Mouse (Mus musculus) stomach, embryonic 16.5 days (tissue): ENCODE data around the gene Ncl. TPM values are rescaled to one million over a fixed set of nuclear protein-coding genes. Genes with fewer than 3 reads are reported as not detected.
A peak's percentile ranks its signal among the peaks of the same experiment; 100 is the strongest.

Source experiments
- ATAC-seq: fragments of 200-750 bp; cut with Nextera tagmentation; 2 replicates; pipeline ENCODE4 v1.8.0; 2017; ENCODE audit warnings: moderate number of reproducible peaks, moderate TSS enrichment; ENCODE audit not compliant: insufficient read depth, low FRiP score
- H3K27ac ChIP-seq: fragments of 300-500 bp; sonication (generic); 2 replicates; pipeline ENCODE4 v1.5.1; 2014; ENCODE audit warnings: low read length
- H3K27me3 ChIP-seq: fragments of 300-500 bp; sonication (generic); 2 replicates; pipeline ENCODE4 v1.6.1; 2014; ENCODE audit warnings: low read length, control low read depth, mixed read lengths; ENCODE audit not compliant: control insufficient read depth, insufficient read depth
- H3K36me3 ChIP-seq: fragments of 300-500 bp; sonication (generic); 2 replicates; pipeline ENCODE4 v1.6.1; 2014; ENCODE audit warnings: low read length; ENCODE audit not compliant: control insufficient read depth, insufficient read depth
- H3K4me1 ChIP-seq: fragments of 300-500 bp; sonication (generic); 2 replicates; pipeline ENCODE4 v1.6.1; 2014; ENCODE audit warnings: low read length, control low read depth, mixed read lengths; ENCODE audit not compliant: control insufficient read depth, insufficient read depth
- H3K4me2 ChIP-seq: fragments of 300-500 bp; sonication (generic); 2 replicates; pipeline ENCODE4 v1.6.1; 2014; ENCODE audit warnings: low read depth, low read length, mixed read lengths
- H3K4me3 ChIP-seq: fragments of 300-500 bp; sonication (generic); replicated peaks from 2 replicates; pipeline ENCODE4 v1.5.1; 2014; ENCODE audit warnings: mild to moderate bottlenecking, low read length
- H3K9ac ChIP-seq: fragments of 300-500 bp; sonication (generic); 2 replicates; pipeline ENCODE4 v1.6.1; 2014; ENCODE audit warnings: low read length
- H3K9me3 ChIP-seq: fragments of 300-500 bp; sonication (generic); replicated peaks from 2 replicates; pipeline ENCODE4 v1.6.1; 2016; ENCODE audit warnings: low read length, control low read depth; ENCODE audit not compliant: control insufficient read depth
- WGBS: fragments of 180-500 bp; shearing (Covaris S2); extraction: QIAGEN DNeasy Blood & Tissue Kit; methylation state at CpG from one replicate; pipeline ENCODE4 v1.1.7; 2014; 5-methylcytosine and 5-hydroxymethylcytosine counted together
- polyA plus RNA-seq: library from polyadenylated mRNA; unstranded; fragments of >200 nt; fragmentation: Nextera tagmentation; extraction: Ambion mirVana; gene quantifications from 2 replicates; pipeline ENCODE4 v1.2.1, GENCODE M21; 2015

Gene Ncl
- polyA plus RNA-seq, 1 experiment from 2014 or later = 382 TPM

DNA sequence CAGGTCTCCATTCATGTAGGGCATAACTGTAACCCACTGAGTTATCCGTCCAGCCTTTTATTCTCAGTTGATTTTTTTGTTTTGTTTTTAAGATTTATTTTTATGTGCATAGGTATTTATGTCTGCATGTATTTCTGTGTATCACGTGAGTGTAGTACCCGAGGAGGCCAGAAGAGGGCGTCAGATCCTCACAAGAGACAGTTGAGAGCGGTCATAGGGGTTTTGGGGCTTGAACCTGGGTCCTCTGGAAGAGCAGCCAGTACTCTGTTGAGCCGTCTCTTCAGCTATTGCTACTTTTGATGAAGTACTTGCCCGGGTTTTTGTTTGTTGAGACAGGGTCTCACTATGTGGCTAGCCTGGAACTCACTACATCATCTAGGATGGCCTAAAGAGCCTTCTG lies 36.7 kb upstream of the Ncl start:
- 72% methylated on average over 7 of the region's 7 CpGs for WGBS
- Histone ChIP-seq H3K4me2 (no peak overlapping the region), H3K4me3 (no peak overlapping the region), H3K27me3 (no peaks in the 10 kb centered on the region), H3K4me1 (peaks cover 5% of the 10 kb centered on the region; the same call in 1 of the 2 replicates), H3K9me3 (no peaks in the 10 kb centered on the region), H3K27ac (no peak overlapping the region), H3K9ac (no peak overlapping the region), H3K36me3 (no peaks in the 10 kb centered on the region)
- ATAC-seq = no peak

DNA sequence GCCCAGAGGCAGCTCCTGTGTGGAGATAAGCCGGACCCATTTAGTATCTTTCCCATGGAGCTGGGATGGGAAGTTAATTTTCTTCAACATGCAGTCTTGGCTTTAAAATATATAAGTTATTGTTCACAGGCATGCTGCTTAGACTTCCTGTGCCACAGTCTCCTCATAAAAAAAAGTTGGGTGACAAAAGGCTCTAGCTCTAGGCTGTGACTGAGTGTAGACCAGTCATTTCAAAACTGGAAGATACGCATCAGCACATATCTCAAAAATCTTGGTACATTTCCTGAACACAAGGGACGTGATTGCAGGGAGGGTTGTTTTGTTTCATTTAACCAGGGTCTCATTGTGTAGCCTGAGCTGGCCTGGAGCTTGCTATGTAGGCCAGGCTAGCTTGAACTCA lies 35.0 kb upstream of the Ncl start:
- Histone ChIP-seq H3K9me3 (no peaks in the 10 kb centered on the region), H3K4me3 (no peak overlapping the region), H3K9ac (no peak overlapping the region), H3K4me2 (no peak overlapping the region), H3K27ac (no peak overlapping the region), H3K36me3 (no peaks in the 10 kb centered on the region), H3K4me1 (peaks cover 5% of the 10 kb centered on the region; the same call in 1 of the 2 replicates), H3K27me3 (no peaks in the 10 kb centered on the region)
- no peak for ATAC-seq
- WGBS = 84% methylated on average over 3 of the region's 3 CpGs

DNA sequence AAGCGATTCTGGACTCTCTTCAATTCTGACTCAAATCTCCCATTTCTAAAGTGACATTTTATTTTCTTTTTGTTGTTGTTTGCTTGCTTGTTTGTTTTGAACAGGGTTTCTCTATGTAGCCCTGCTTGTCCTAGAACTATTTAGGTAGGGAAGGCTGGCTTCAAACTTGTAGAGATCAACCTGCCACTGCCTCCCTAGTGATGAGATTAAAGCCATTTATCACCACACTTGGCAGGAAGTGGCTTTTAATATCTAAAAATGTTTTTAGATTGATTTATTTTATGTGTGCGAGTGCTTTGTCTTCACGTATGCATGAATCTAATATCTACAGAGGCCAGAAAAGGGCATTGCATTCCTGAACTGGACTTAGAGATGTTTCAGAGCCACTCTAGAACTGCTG lies 34.0 kb upstream of the Ncl start:
- 58% methylated on average over 3 of the region's 3 CpGs for whole genome bisulfite sequencing
- H3K27ac ChIP-seq = no peak overlapping the region
- no peaks in the 10 kb centered on the region for H3K27me3 ChIP-seq
- H3K4me1 ChIP-seq = peaks cover 5% of the 10 kb centered on the region; the same call in 1 of the 2 replicates
- H3K36me3 ChIP-seq = no peaks in the 10 kb centered on the region
- no peak for ATAC-seq
- no peak overlapping the region for H3K4me2 ChIP-seq
- H3K9ac ChIP-seq = no peak overlapping the region
- no peaks in the 10 kb centered on the region for H3K9me3 ChIP-seq
- no peak overlapping the region for H3K4me3 ChIP-seq

DNA sequence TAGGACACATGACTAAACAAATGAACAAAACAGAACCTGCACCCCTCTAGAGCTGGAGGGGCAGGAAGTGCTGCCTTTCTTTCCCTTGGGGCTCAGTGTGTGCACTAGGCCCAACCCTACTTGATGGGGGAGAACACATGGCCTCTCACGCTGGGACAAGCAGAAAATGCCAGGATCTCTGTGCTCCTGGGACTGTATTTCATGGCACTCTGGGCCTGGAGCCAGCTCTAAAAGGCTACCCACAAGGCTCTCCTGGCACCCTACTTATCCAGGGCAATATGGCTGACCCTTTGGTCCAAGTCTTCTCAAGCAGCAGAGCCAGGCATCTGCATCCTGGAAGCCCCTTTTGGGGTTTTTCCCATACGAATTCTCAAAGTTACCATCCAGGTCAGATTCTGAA lies 32.2 kb upstream of the Ncl start:
- 63% methylated on average over 2 of the region's 2 CpGs for WGBS
- H3K4me3 ChIP-seq = no peak overlapping the region
- no peaks in the 10 kb centered on the region for H3K4me1 ChIP-seq
- no peaks in the 10 kb centered on the region for H3K9me3 ChIP-seq
- no peaks in the 10 kb centered on the region for H3K27me3 ChIP-seq
- H3K9ac ChIP-seq = no peak overlapping the region
- H3K4me2 ChIP-seq = no peak overlapping the region
- H3K36me3 ChIP-seq = no peaks in the 10 kb centered on the region
- no peak overlapping the region for H3K27ac ChIP-seq
- ATAC-seq = no peak

DNA sequence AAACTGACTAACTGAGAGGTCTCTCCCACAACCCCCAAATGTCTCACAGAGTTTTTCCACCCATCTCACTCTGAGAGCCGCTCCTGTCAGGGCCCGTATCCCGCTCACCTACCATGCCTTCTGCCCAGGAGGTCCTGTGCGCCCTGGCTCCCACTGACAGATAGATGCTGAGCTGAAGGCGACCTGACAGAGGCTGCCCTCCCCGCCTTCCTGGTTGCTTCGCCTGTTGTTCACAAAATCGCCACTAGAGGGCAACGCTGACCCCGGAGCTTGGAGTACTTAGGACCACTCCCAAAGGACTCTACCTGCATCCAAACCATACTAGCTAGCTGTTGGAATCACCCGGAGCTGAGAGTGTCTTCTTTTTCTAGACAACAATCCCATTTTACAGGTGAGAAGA lies 30.0 kb upstream of the Ncl start:
- no peaks in the 10 kb centered on the region for H3K9me3 ChIP-seq
- 3% methylated on average over 11 of the region's 11 CpGs for WGBS
- no peak overlapping the region for H3K4me2 ChIP-seq
- H3K9ac ChIP-seq = no peak overlapping the region
- H3K27ac ChIP-seq = no peak overlapping the region
- H3K4me1 ChIP-seq = no peaks in the 10 kb centered on the region
- no peaks in the 10 kb centered on the region for H3K27me3 ChIP-seq
- ATAC-seq = peak; percentile 14; the same call in 1 of the 2 replicates
- H3K4me3 ChIP-seq = no peak overlapping the region
- no peaks in the 10 kb centered on the region for H3K36me3 ChIP-seq

DNA sequence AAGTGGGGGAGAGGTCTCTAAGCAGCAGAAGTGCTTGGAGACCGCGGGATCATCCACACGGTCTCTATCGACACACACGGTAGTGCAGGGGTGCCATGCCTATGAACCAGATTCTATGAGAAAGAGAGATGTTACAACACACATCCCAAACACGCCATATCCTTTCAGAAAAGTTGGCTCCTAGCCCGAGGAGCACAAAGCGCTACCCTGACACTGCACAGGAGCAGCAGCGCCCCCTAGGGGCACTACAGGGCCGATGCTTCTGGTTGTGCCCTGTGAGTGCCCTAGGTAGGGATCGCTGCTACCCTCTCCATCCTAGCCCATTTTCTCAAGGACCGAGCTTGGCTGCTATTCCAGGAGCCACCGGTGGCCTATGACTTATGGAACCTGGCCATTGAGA lies 21.8 kb upstream of the Ncl start:
- no peaks in the 10 kb centered on the region for H3K9me3 ChIP-seq
- no peaks in the 10 kb centered on the region for H3K27me3 ChIP-seq
- peak overlapping the region; percentile 39; the same call in 1 of the 2 replicates for H3K4me2 ChIP-seq
- H3K36me3 ChIP-seq = no peaks in the 10 kb centered on the region
- no peak overlapping the region for H3K4me3 ChIP-seq
- H3K27ac ChIP-seq = no peak overlapping the region
- H3K4me1 ChIP-seq = 0 out of 2 replicates have a peak, but pooled peaks cover 2% of the 10 kb centered on the region
- ATAC-seq = peak; percentile 18; the same call in 1 of the 2 replicates
- H3K9ac ChIP-seq = no peak overlapping the region
- 32% methylated on average over 13 of the region's 13 CpGs for WGBS

DNA sequence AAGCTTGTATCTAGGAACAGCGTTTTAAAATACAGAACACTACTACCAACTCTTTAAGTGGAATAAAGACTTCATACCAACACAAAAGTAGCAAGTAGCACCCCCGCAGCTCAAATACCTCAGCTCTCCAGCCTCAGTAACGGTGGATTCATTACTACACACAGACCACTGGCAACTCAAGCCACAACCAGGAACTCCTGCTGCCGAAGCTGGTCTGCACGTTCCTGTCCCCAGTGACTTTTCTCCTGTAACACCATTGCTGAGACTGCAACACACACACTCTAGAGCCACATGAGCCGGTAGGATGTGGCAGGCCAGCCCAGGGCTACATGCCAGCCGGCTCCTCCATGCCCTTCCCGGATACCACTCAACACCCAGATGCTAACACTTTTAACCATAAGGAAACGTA lies 20.0 kb upstream of the Ncl start:
- Histone ChIP-seq H3K36me3 (no peaks in the 10 kb centered on the region), H3K4me3 (no peak overlapping the region), H3K27me3 (no peaks in the 10 kb centered on the region), H3K27ac (peak overlapping the region; percentile 8; the same call in 1 of the 2 replicates), H3K4me2 (no peak overlapping the region), H3K9me3 (no peaks in the 10 kb centered on the region), H3K4me1 (0 out of 2 replicates have a peak, but pooled peaks cover 2% of the 10 kb centered on the region), H3K9ac (no peak overlapping the region)
- 70% methylated on average over 9 of the region's 9 CpGs for WGBS
- no peak for ATAC-seq

DNA sequence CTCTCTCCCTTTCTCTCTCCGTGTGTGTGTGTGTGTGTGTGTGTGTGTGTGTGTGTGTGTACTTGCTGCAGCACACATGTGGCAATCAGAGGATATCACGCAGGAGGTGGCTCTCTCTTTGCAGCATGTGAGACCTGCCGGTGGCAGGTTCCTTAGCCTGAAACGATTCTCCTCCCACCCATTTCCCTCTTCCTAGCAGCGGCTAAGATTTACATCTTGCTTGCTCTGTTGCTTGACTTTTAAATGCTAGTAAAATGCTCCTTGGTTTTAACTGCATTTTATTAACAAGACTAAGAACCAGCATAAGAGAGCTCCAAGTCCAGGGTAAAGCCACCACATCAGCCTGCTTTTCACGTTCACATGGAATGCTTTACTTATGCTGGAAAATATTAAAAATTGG lies 19.5 kb upstream of the Ncl start:
- Histone ChIP-seq H3K9ac (no peak overlapping the region), H3K4me3 (no peak overlapping the region), H3K27me3 (no peaks in the 10 kb centered on the region), H3K4me1 (0 out of 2 replicates have a peak, but pooled peaks cover 2% of the 10 kb centered on the region), H3K4me2 (no peak overlapping the region), H3K36me3 (no peaks in the 10 kb centered on the region), H3K27ac (no peak overlapping the region), H3K9me3 (no peaks in the 10 kb centered on the region)
- WGBS = 53% methylated on average over 6 of the region's 6 CpGs
- no peak for ATAC-seq

DNA sequence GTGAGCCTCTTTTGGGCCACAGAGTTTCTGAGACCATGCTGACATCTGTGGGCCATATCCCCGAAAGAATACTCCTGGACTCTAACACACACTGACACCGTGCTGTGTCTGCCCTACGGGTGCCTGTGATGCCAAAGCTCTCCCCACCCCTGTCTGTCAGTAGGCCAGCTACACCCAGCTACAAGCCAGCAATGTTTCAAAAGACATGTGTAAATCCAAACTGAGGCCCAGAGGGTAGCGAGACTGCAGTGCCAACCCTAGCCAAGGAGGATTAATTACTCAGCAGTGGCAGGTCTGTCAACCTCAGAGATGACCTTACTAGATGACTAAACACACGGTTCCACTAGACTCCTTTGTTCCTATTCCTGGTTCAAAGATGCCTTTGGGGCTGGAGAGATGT lies 17.2 kb upstream of the Ncl start:
- no peak overlapping the region for H3K9ac ChIP-seq
- no peak overlapping the region for H3K4me2 ChIP-seq
- WGBS = 52% methylated on average over 5 of the region's 5 CpGs
- no peaks in the 10 kb centered on the region for H3K27me3 ChIP-seq
- H3K4me3 ChIP-seq = no peak overlapping the region
- H3K36me3 ChIP-seq = no peaks in the 10 kb centered on the region
- H3K9me3 ChIP-seq = no peaks in the 10 kb centered on the region
- no peak for ATAC-seq
- 0 out of 2 replicates have a peak, but pooled peaks cover 2% of the 10 kb centered on the region for H3K4me1 ChIP-seq
- H3K27ac ChIP-seq = no peak overlapping the region

DNA sequence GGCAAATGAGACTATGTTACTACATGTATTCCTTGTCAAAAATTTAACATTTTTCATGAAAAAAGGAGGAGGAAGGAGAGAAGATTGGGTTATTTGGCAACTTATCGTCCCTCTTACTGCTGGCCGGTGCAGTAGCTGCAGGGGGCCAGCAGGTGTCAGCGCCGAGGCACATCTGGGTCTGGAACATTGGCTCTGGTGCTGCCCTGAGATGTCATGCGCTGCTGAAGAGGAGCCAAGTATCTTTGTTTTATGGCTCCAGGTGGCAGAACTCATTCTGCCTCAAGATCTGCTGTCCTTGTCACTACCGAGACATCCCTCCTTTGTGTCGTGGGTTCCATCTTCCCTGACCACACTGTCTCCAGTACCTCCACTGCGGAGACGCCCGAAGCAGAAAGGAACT lies 12.8 kb upstream of the Ncl start:
- Histone ChIP-seq H3K9ac (no peak overlapping the region), H3K27me3 (no peaks in the 10 kb centered on the region), H3K4me3 (no peak overlapping the region), H3K36me3 (no peaks in the 10 kb centered on the region), H3K4me1 (no peaks in the 10 kb centered on the region), H3K4me2 (no peak overlapping the region), H3K27ac (no peak overlapping the region), H3K9me3 (no peaks in the 10 kb centered on the region)
- 45% methylated on average over 10 of the region's 10 CpGs for WGBS
- ATAC-seq = peak; percentile 50; the same call in 1 of the 2 replicates
